Mouse (Mus musculus) myocyte (in vitro differentiated cells): ENCODE data around the gene Rbm19.

ENCODE experiments used
- CEBPB ChIP-seq: IDR thresholded peaks from 2 replicates; pipeline ENCODE4 v1.6.1; 2011; ENCODE audit warnings: mild to moderate bottlenecking, moderate library complexity; ENCODE audit not compliant: poor library complexity, insufficient read depth, severe bottlenecking
- E2F4 ChIP-seq: IDR thresholded peaks from one replicate; pipeline ENCODE4 v1.6.1; 2011; ENCODE audit warnings: mild to moderate bottlenecking, control low read depth, moderate library complexity; ENCODE audit not compliant: insufficient read depth
- MAX ChIP-seq: IDR thresholded peaks from one replicate; pipeline ENCODE4 v1.6.1; 2011; ENCODE audit warnings: low read depth, mild to moderate bottlenecking, control low read depth
- MYOD1 ChIP-seq, 3 experiments: IDR thresholded peaks; one replicate each; pipeline ENCODE4 v1.6.1; 2011; ENCODE audit warnings: control low read depth in 2 of 3, low read depth in 2 of 3, mild to moderate bottlenecking in 2 of 3, moderate library complexity in 1 of 3; ENCODE audit not compliant: insufficient read length in 2 of 3, control insufficient read depth in 1 of 3
- MYOG ChIP-seq, 3 experiments: IDR thresholded peaks; one replicate each; pipeline ENCODE4 v1.6.1; 2011; ENCODE audit warnings: control low read depth in 2 of 3, low read depth in 2 of 3, mild to moderate bottlenecking in 2 of 3; ENCODE audit not compliant: insufficient read length in 2 of 3, control insufficient read depth in 1 of 3, insufficient read depth in 1 of 3
- POLR2A ChIP-seq: IDR thresholded peaks from one replicate; pipeline ENCODE4 v1.6.1; 2011; ENCODE audit warnings: low read depth, mild to moderate bottlenecking, control low read depth, moderate library complexity; ENCODE audit not compliant: insufficient read length
- POLR2AphosphoS2 ChIP-seq: IDR thresholded peaks from one replicate; pipeline ENCODE4 v1.6.1; 2011; ENCODE audit warnings: low read depth, control low read depth; ENCODE audit not compliant: insufficient read length
- REST ChIP-seq: IDR thresholded peaks from one replicate; pipeline ENCODE4 v1.6.1; 2011; ENCODE audit warnings: mild to moderate bottlenecking, control low read depth, moderate library complexity; ENCODE audit not compliant: insufficient read depth, insufficient read length
- TCF12 ChIP-seq: IDR thresholded peaks from one replicate; pipeline ENCODE4 v1.6.1; 2011; ENCODE audit warnings: mild to moderate bottlenecking, control low read depth; ENCODE audit not compliant: poor library complexity, insufficient read depth, severe bottlenecking
- TCF3 ChIP-seq: IDR thresholded peaks from one replicate; pipeline ENCODE4 v1.6.1; 2011; ENCODE audit warnings: low read depth, control low read depth; ENCODE audit not compliant: insufficient read length
- USF1 ChIP-seq: IDR thresholded peaks from one replicate; pipeline ENCODE4 v1.6.1; 2011; ENCODE audit warnings: low read depth, mild to moderate bottlenecking, control low read depth, moderate library complexity

- TF ChIP-seq TCF12: no peak
- no peak for TF ChIP-seq POLR2A
- TF ChIP-seq MYOG (IDR thresholded peaks at IDR 0.05; ENCODE audit: control insufficient read depth in 1 of 3, insufficient read depth in 1 of 3, insufficient read length in 2 of 3, low read depth in 2 of 3): no peak
- TF ChIP-seq MYOD1 (IDR thresholded peaks at IDR 0.05; ENCODE audit: control insufficient read depth in 1 of 3, insufficient read length in 2 of 3, low read depth in 2 of 3): no peak
- TF ChIP-seq MAX: no peak
- TF ChIP-seq USF1: no peak
- no peak for TF ChIP-seq POLR2AphosphoS2
- TF ChIP-seq REST: no peak
- TF ChIP-seq E2F4: no peak
- TF ChIP-seq CEBPB: no peak
- no peak for TF ChIP-seq TCF3
Measured at GRCm38 (mm10) chr5:120164450-120164849, 48.2 kb downstream of the Rbm19 start.
